Mouse (Mus musculus) liver, postnatal 0 days (tissue): ENCODE results near the gene Ttc16. TPM values are rescaled to one million over a fixed set of nuclear protein-coding genes. Genes with fewer than 3 reads are reported as not detected.

Source experiments
- ATAC-seq: fragments of 200-750 bp; cut with Nextera tagmentation; 2 replicates; pipeline ENCODE4 v1.8.0; 2017; ENCODE audit warnings: mild to moderate bottlenecking, moderate library complexity
- DNase-seq: peaks from one replicate; pipeline ENCODE4 v3.0.0-alpha.2; 2016
- H3K27ac ChIP-seq: fragments of 300-500 bp; sonication (generic); 2 replicates; pipeline ENCODE4 v1.5.1; 2014; ENCODE audit warnings: antibody characterized with exemption, moderate library complexity, mild to moderate bottlenecking, low read depth
- H3K27me3 ChIP-seq: fragments of 300-500 bp; sonication (generic); 2 replicates; pipeline ENCODE4 v1.6.1; 2014; ENCODE audit warnings: low read length, control low read depth, mixed read lengths; ENCODE audit not compliant: insufficient read depth
- H3K36me3 ChIP-seq: fragments of 300-500 bp; sonication (generic); replicated peaks from 2 replicates; pipeline ENCODE4 v1.6.1; 2014; ENCODE audit warnings: mild to moderate bottlenecking, control low read depth, low read length, moderate library complexity, mixed read lengths; ENCODE audit not compliant: insufficient read depth
- H3K4me1 ChIP-seq: fragments of 300-500 bp; sonication (generic); 2 replicates; pipeline ENCODE4 v1.6.1; 2014; ENCODE audit warnings: antibody characterized with exemption, mild to moderate bottlenecking, control low read depth; ENCODE audit not compliant: insufficient read depth
- H3K4me2 ChIP-seq: fragments of 300-500 bp; sonication (generic); 2 replicates; pipeline ENCODE4 v1.6.1; 2014; ENCODE audit warnings: low read depth, mild to moderate bottlenecking, low read length, moderate library complexity, mixed read lengths
- H3K4me3 ChIP-seq: fragments of 300-500 bp; sonication (generic); 2 replicates; pipeline ENCODE4 v1.5.1; 2014; ENCODE audit warnings: low read depth, low read length
- H3K9ac ChIP-seq: fragments of 300-500 bp; sonication (generic); replicated peaks from 2 replicates; pipeline ENCODE4 v1.6.1; 2014; ENCODE audit warnings: mild to moderate bottlenecking, moderate library complexity
- H3K9me3 ChIP-seq: fragments of 300-500 bp; sonication (generic); 2 replicates; pipeline ENCODE4 v1.6.1; 2016; ENCODE audit warnings: mild to moderate bottlenecking, control low read depth, low read length, mixed read lengths
- CTCF ChIP-seq: sonication (generic); IDR thresholded peaks from 2 replicates; pipeline ENCODE4 v1.5.1; 2016; ENCODE audit warnings: antibody characterized with exemption, low read depth
- EP300 ChIP-seq: IDR thresholded peaks from 2 replicates; pipeline ENCODE4 v1.6.1; 2016; ENCODE audit warnings: antibody characterized with exemption, low read depth, mild to moderate bottlenecking
- WGBS: fragments of 180-500 bp; shearing (Covaris S2); extraction: QIAGEN DNeasy Blood & Tissue Kit; methylation state at CpG from one replicate; pipeline ENCODE4 v1.1.7; 2014; ENCODE audit not compliant: insufficient replicate concordance; 5-methylcytosine and 5-hydroxymethylcytosine counted together
- polyA plus RNA-seq: library from polyadenylated mRNA; unstranded; fragments of >200 nt; fragmentation: Nextera tagmentation; extraction: Ambion mirVana; gene quantifications from 2 replicates; pipeline ENCODE4 v1.2.1, GENCODE M21; 2015

The Ttc16 gene
- polyA plus RNA-seq, 1 experiment from 2014 or later: 0.08 TPM

DNA sequence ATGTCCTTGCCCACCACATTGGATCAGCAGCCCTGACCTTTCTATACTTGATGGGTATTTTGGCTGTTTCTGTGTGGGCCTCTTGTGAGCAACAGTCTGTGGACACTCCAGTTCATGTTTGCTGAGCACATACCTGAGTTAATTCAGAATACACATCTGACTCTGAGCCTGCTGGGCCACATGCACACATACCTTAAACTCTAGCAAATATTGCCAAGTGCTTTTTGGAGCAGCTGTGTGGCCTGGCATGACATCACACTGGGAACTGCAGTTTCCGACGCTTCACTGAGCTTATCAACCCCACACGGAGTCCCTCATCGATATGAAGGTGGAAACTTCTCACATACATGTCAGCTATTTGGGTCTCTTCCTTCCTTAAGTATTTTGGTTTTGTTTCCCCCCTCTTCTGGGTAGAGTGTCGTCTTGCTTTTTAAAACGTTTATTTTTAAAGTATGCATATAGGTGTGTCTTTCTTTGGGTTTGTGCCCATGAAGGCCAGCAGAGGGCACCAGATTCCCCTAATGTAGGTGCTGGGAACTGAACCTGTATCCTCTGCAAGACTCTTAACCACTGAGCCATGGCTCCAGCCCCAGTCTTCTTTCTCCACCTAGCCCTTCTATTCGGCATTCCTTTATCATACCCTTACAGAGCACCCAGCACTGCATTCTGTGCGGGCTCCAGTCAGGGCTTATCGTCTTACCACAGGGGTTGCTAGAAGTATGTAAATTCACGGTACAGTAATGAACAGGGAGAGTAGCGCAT, 45.8 kb upstream of the Ttc16 start:
- no peaks in the 10 kb centered on the region for H3K36me3 ChIP-seq
- H3K27me3 ChIP-seq: no peaks in the 10 kb centered on the region
- DNase-seq (peak; percentile 53), ATAC-seq (peak; percentile 40; the same call in 1 of the 2 replicates)
- H3K4me2 ChIP-seq: no peak overlapping the region
- H3K4me3 ChIP-seq: no peak overlapping the region
- H3K9ac ChIP-seq: no peak overlapping the region
- no peak overlapping the region for H3K27ac ChIP-seq
- H3K4me1 ChIP-seq: peaks cover 2% of the 10 kb centered on the region; the same call in 1 of the 2 replicates
- 49% methylated on average over 11 of the region's 11 CpGs for WGBS
- TF ChIP-seq CTCF: peak; percentile 75
- no peak for TF ChIP-seq EP300
- H3K9me3 ChIP-seq: no peaks in the 10 kb centered on the region

DNA sequence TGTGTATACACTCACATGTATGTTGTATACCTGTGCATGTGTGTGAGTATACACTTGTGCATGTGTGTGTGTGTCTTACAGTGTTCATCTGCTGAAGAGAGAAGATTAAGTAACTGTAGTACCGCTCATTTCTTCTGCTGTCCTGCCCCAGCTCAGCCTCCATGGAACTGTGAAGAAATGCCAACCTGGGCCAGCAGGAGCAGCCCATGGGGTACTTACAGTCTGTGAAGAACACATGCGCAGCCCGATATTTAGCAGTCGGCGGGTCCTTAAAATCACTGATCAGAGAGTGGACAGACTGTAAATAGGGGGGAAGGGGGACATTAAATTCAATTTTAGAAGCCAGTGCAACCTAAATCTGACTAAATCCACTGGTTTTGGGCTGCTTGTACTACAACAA, 42.8 kb upstream of the Ttc16 start:
- no peak overlapping the region for H3K4me3 ChIP-seq
- no peak for ATAC-seq
- 91% methylated on average over 5 of the region's 5 CpGs for WGBS

DNA sequence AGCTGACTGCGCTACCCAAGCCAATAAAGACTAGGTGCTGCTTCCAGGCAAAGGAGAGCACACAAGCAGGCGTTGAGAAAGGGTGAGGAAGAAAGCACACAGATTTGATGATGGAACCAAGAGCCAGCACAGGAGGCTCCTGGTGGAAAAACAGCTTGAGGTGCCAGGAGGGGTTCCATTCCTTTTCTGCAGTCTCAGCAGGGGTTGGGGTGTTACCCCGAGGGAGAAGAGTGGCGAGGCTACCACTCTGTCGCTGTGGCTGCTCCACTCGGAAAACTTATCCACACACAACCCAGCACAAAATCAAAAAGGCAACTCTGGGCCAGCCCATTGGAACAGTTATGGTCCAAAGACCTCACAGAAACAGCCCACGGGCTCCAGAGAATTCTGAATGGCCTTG, 42.2 kb upstream of the Ttc16 start:
- no peak overlapping the region for H3K27ac ChIP-seq

More for the DNA sequence above, 42.8 kb upstream of the Ttc16 start:
- Histone ChIP-seq H3K9me3 (no peaks in the 10 kb centered on the region), H3K27me3 (no peaks in the 10 kb centered on the region), H3K4me2 (no peak overlapping the region), H3K36me3 (0 out of 2 replicates have a peak, but pooled peaks cover 3% of the 10 kb centered on the region), H3K9ac (no peak overlapping the region), H3K4me1 (peaks cover under 1% of the 10 kb centered on the region; the same call in 1 of the 2 replicates), H3K27ac (no peak overlapping the region)
- DNase-seq: no peak
- TF ChIP-seq CTCF (no peak), EP300 (no peak)

DNA sequence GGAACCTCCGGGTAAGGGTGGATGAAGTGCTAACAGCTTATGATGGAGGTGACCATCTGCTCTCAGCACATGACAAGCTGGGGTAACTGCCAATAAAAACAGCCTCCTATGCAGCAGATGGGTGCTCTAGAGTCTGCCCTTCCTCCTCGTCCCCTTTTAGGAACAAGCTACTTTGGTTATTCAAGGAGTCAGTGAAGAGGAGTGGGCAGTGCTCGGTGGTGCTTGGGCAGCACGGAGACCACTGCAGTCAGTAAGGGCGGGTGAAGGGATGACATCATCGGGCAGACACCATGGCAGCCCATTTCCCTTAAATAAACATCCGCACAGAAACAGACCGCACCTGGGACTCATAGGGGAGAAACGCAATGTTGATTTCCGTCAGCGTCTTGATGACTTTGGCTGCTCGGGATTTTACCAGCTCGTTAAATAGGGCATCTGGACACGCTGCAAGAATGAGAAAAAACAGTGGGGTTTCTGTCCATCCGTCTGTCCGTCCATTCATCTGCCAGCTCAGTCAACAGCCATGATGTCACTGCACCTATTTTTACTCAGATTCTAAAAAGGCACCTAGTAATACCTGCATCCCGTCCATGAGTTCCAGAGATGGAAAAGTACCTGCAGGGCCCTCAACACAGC, 41.6 kb upstream of the Ttc16 start:
- Histone ChIP-seq H3K4me1 (no peaks in the 10 kb centered on the region; the same call in 1 of the 2 replicates), H3K9me3 (no peaks in the 10 kb centered on the region), H3K4me2 (no peak overlapping the region), H3K27ac (no peak overlapping the region), H3K36me3 (0 out of 2 replicates have a peak, but pooled peaks cover 3% of the 10 kb centered on the region), H3K27me3 (no peaks in the 10 kb centered on the region), H3K9ac (no peak overlapping the region), H3K4me3 (no peak overlapping the region)
- no peak for TF ChIP-seq EP300
- TF ChIP-seq CTCF: no peak
- WGBS: 75% methylated on average over 17 of the region's 17 CpGs
- no peak for ATAC-seq
- DNase-seq: no peak

More for the DNA sequence above, 42.2 kb upstream of the Ttc16 start:
- Histone ChIP-seq H3K9me3 (no peaks in the 10 kb centered on the region), H3K27me3 (no peaks in the 10 kb centered on the region), H3K4me2 (no peak overlapping the region), H3K4me3 (no peak overlapping the region), H3K9ac (no peak overlapping the region), H3K4me1 (no peaks in the 10 kb centered on the region; the same call in 1 of the 2 replicates), H3K36me3 (0 out of 2 replicates have a peak, but pooled peaks cover 3% of the 10 kb centered on the region)
- TF ChIP-seq EP300 (no peak), CTCF (no peak)
- WGBS: 81% methylated on average over 7 of the region's 7 CpGs
- DNase-seq: no peak
- ATAC-seq: no peak

DNA sequence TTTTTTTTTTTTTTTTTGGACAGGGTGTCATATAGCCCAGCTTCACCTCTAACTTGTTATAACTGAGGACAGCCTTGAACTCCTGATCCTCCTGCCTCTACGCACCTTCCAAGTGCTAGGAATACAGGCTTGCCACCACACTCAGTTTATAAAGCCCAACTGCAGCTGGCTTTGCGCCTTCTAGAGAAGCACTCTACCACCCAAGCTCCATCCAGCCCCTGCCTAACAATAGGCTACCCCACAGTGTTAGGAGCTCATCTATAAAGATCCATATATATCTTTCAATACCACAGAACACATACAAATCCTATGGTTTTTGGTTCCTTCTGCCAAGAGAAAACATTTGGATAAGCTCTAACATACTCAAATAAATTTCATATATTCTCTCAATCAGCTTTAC, 41.1 kb upstream of the Ttc16 start:
- Histone ChIP-seq H3K27me3 (no peaks in the 10 kb centered on the region), H3K4me2 (no peak overlapping the region), H3K4me3 (no peak overlapping the region), H3K36me3 (0 out of 2 replicates have a peak, but pooled peaks cover 3% of the 10 kb centered on the region), H3K27ac (no peak overlapping the region), H3K9ac (no peak overlapping the region), H3K9me3 (no peaks in the 10 kb centered on the region), H3K4me1 (no peaks in the 10 kb centered on the region)
- DNase-seq (no peak), ATAC-seq (no peak)
- TF ChIP-seq EP300 (no peak), CTCF (no peak)
- WGBS: 92% methylated on average over 2 of the region's 2 CpGs

DNA sequence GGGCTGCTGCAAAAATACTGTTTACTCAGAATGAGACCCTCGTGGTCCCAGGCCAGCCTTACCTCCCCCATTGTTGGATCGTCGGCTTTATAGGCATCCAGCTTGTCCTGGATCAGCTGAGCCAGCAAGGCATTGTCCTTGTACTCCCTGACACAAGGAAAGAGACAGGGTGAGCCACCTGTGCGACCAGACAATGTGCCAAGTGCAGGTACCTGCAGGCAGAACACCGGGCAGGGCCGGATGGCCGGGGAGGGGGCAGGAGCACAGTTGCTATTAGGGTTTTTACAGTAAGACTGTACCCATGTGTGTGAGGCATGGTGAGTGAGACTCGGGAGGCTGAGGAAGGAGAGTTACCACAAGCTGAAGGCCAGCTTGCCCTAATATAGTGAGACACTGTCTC, 36.5 kb upstream of the Ttc16 start:
- H3K4me1 ChIP-seq: no peaks in the 10 kb centered on the region
- 77% methylated on average over 8 of the region's 8 CpGs for WGBS
- no peaks in the 10 kb centered on the region for H3K9me3 ChIP-seq
- H3K27ac ChIP-seq: no peak overlapping the region
- H3K9ac ChIP-seq: no peak overlapping the region
- no peak for DNase-seq
- H3K36me3 ChIP-seq: 0 out of 2 replicates have a peak, but pooled peaks cover 3% of the 10 kb centered on the region
- H3K4me3 ChIP-seq: no peak overlapping the region
- TF ChIP-seq CTCF (no peak), EP300 (no peak)
- no peak for ATAC-seq
- no peak overlapping the region for H3K4me2 ChIP-seq
- H3K27me3 ChIP-seq: no peaks in the 10 kb centered on the region
